Mouse (Mus musculus) brain, embryonic 14.5 days (tissue): ENCODE results near the gene Tbx21.

Experiments
- CTCF ChIP-seq: fragments of 200-500 bp; IDR thresholded peaks from 2 replicates; pipeline ENCODE4 v1.5.1; 2012; ENCODE audit warnings: inconsistent platforms, mild to moderate bottlenecking, moderate library complexity, borderline replicate concordance; ENCODE audit not compliant: insufficient read depth, insufficient read length; ENCODE audit errors: extremely low read depth
- POLR2A ChIP-seq: fragments of 200-500 bp; IDR thresholded peaks from 2 replicates; pipeline ENCODE4 v1.6.1; 2012; ENCODE audit warnings: mild to moderate bottlenecking, inconsistent platforms, borderline replicate concordance; ENCODE audit not compliant: poor library complexity, insufficient read depth, insufficient read length, severe bottlenecking; ENCODE audit errors: extremely low read depth

DNA sequence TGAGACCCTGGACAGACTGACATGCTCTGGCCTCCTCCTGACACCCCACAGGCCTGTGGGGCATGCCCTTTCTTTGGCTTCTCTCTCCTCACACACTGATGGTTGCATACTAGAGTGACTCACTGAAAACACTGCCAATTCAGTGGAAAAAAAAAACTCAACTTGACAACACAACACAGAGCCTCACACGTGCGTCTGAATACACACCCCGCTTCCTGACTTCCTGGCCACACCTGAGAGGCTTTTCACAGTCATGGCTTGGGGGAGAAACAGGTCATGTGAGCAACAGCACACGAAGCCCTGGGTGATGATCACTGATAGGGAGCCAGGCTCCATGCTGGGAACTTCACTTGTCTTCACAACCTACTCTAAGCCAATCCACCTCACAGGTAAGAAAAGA is 25.7 kb upstream of the Tbx21 start:
- TF ChIP-seq POLR2A (no peak), CTCF (no peak)
